Mouse (Mus musculus) myocyte (in vitro differentiated cells): Measurements from ENCODE around the gene Ccdc163.

Experiments
- MAX ChIP-seq: IDR thresholded peaks from one replicate; pipeline ENCODE4 v1.6.1; 2011; ENCODE audit warnings: low read depth, mild to moderate bottlenecking, control low read depth
- MYOG ChIP-seq, 3 experiments: IDR thresholded peaks; one replicate each; pipeline ENCODE4 v1.6.1; 2011; ENCODE audit warnings: control low read depth in 2 of 3, low read depth in 2 of 3, mild to moderate bottlenecking in 2 of 3; ENCODE audit not compliant: insufficient read length in 2 of 3, control insufficient read depth in 1 of 3, insufficient read depth in 1 of 3
- POLR2A ChIP-seq: IDR thresholded peaks from one replicate; pipeline ENCODE4 v1.6.1; 2011; ENCODE audit warnings: low read depth, mild to moderate bottlenecking, control low read depth, moderate library complexity; ENCODE audit not compliant: insufficient read length
- POLR2AphosphoS2 ChIP-seq: IDR thresholded peaks from one replicate; pipeline ENCODE4 v1.6.1; 2011; ENCODE audit warnings: low read depth, control low read depth; ENCODE audit not compliant: insufficient read length
- SRF ChIP-seq: IDR thresholded peaks from one replicate; pipeline ENCODE4 v1.6.1; 2011; ENCODE audit warnings: low read depth; ENCODE audit not compliant: control insufficient read depth, insufficient read length
- TCF12 ChIP-seq: IDR thresholded peaks from one replicate; pipeline ENCODE4 v1.6.1; 2011; ENCODE audit warnings: mild to moderate bottlenecking, control low read depth; ENCODE audit not compliant: poor library complexity, insufficient read depth, severe bottlenecking
- USF1 ChIP-seq: IDR thresholded peaks from one replicate; pipeline ENCODE4 v1.6.1; 2011; ENCODE audit warnings: low read depth, mild to moderate bottlenecking, control low read depth, moderate library complexity

DNA sequence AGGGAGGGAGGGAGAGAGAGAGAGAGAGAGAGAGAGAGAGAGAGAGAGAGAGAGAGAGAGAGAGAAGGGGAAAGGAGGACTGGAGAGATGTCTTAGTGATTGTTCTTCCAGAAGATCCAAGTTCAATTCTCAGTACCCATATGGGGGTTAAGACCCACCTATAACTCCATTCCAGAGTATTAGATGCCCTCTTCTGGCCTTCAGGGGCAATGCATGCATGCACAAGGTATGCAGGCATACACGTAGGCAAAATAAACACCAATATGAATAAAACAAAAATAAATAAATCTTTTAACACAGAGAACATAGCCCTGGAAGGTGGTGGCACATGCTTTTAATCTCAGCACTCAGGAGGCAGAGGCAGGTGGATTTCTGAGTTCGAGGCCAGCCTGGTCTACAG, 39.0 kb upstream of the Ccdc163 start:
- TF ChIP-seq POLR2A (no peak), MAX (no peak), MYOG (IDR thresholded peaks at IDR 0.05; ENCODE audit: control insufficient read depth in 1 of 3, insufficient read depth in 1 of 3, insufficient read length in 2 of 3, low read depth in 2 of 3) (no peak), SRF (no peak), USF1 (no peak), POLR2AphosphoS2 (no peak), TCF12 (no peak)
